Mouse (Mus musculus) erythroblast, embryonic 14.5 days (primary cell): Measurements from ENCODE around the gene Cdh23. TPM values are rescaled to one million over a fixed set of nuclear protein-coding genes. Genes with fewer than 3 reads are reported as not detected.

ENCODE experiments used
- H3K27me3 ChIP-seq: 2 replicates; pipeline ENCODE4 v1.6.1; 2012; ENCODE audit warnings: inconsistent platforms; ENCODE audit not compliant: control insufficient read depth
- H3K36me3 ChIP-seq: 2 replicates; pipeline ENCODE4 v1.6.1; 2012; ENCODE audit warnings: mild to moderate bottlenecking, inconsistent platforms; ENCODE audit not compliant: control insufficient read depth
- H3K4me1 ChIP-seq: 2 replicates; pipeline ENCODE4 v1.6.1; 2012; ENCODE audit warnings: inconsistent platforms; ENCODE audit not compliant: control insufficient read depth
- H3K4me3 ChIP-seq: replicated peaks from 2 replicates; pipeline ENCODE3; 2012; ENCODE audit warnings: moderate library complexity, mild to moderate bottlenecking, inconsistent platforms
- H3K9me3 ChIP-seq: 2 replicates; pipeline ENCODE4 v1.6.1; 2012; ENCODE audit warnings: low read length, inconsistent platforms, mixed read lengths; ENCODE audit not compliant: control insufficient read depth
- GATA1 ChIP-seq: IDR thresholded peaks from 2 replicates; pipeline ENCODE4 v1.6.1; 2012; ENCODE audit warnings: low read length, inconsistent platforms, mixed read lengths
- TAL1 ChIP-seq: IDR thresholded peaks from 3 replicates; pipeline ENCODE4 v1.6.1; 2012; ENCODE audit warnings: low read length, inconsistent platforms, mixed read lengths
- polyA plus RNA-seq: library from polyadenylated mRNA; stranded (reverse); fragments of >175 nt; gene quantifications from 2 replicates; pipeline ENCODE4 v1.2.3, GENCODE M21; 2012

Gene Cdh23
- polyA plus RNA-seq, 1 experiment: 0.01 TPM

DNA sequence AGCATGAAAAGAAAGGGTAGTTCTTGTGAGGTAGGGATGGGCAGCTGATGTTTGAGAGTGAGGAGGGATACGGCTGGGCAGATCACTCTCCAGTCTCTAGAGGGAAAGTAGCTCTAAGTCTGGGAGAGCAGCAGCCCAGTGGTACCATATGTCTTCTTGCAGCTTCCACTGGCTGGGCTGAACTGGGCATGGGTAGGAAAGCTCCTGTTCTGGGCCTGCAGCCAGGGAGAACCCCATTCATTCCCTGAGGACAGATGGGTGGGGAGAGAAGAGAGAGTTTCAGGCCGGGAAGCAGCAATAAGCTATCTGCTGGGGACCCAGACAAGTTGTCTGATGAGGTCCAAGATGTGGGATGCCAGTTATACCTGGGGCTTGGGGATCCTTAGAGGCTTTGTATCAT, 326.2 kb downstream of the Cdh23 start:
- H3K36me3 ChIP-seq: peaks cover 24% of the 10 kb centered on the region
- no peak overlapping the region for H3K4me3 ChIP-seq
- no peaks in the 10 kb centered on the region for H3K9me3 ChIP-seq
- no peak for TF ChIP-seq TAL1
- TF ChIP-seq GATA1: no peak
- 0 out of 2 replicates have a peak, but pooled peaks cover 2% of the 10 kb centered on the region for H3K4me1 ChIP-seq
- no peaks in the 10 kb centered on the region for H3K27me3 ChIP-seq

DNA sequence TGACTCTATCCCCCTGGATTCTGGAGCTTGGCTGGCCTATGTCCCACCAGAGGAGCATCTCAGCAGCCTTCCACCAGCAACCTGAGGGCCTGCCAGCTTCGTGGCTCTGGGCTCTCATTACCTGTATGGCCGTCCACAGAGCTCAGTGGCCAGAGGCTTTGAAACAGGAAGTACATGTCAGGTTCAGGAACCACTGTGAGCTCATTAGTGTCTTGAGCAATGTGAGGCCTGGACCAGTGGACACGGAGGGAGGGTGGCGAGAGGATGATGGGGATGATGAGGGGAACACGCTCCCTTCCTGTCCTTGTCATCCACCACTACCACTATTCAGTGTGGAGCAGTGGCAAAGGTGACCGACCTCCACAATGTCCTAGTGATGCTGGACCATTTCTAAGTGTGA, 326.9 kb downstream of the Cdh23 start:
- Histone ChIP-seq H3K4me3 (no peak overlapping the region), H3K27me3 (no peaks in the 10 kb centered on the region), H3K9me3 (no peaks in the 10 kb centered on the region), H3K36me3 (peaks cover 27% of the 10 kb centered on the region), H3K4me1 (0 out of 2 replicates have a peak, but pooled peaks cover 2% of the 10 kb centered on the region)
- TF ChIP-seq TAL1: no peak
- TF ChIP-seq GATA1: no peak

DNA sequence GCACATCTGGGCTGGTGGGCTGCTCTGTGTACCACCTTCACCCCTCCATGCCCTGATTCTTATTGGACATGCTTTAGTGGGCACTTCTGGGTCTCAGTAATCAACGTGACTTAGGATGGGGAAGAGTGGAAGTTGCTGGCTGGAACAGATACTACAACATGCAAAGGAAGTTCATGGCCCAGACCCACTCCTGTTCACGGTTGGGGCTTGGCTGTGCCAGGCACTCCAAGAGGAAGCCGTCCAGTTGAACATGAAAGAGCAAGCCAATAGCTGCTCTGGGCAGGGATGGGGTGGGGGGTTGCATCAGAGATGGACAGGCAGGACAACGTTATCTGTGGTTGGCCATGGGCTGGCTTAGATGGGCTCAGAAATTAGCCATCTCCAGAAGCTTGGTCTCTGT, 328.4 kb downstream of the Cdh23 start:
- H3K27me3 ChIP-seq: no peaks in the 10 kb centered on the region
- TF ChIP-seq GATA1 (no peak), TAL1 (no peak)
- H3K36me3 ChIP-seq: peaks cover 36% of the 10 kb centered on the region
- H3K9me3 ChIP-seq: no peaks in the 10 kb centered on the region
- H3K4me1 ChIP-seq: 0 out of 2 replicates have a peak, but pooled peaks cover 2% of the 10 kb centered on the region
- H3K4me3 ChIP-seq: no peak overlapping the region

DNA sequence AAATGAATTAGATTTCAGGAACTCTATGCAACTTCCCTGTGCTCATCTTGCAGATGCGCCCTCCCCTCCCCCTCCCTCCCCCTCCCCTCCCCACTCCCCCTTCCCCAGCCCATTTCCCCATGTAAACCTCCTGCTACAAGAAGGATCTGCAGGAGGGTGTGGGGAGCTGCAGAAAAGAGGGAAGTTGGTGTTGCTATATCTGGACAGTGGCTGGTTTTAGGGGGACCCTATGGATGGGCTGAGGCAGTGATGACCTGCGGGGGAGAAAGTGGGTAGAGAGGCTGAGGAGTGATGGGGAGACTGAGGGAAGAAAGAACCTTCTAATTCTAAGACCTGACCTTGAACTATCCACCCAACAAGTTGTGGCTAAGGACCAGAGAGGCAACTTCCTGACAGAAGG, 329.1 kb downstream of the Cdh23 start:
- Histone ChIP-seq H3K4me3 (no peak overlapping the region), H3K9me3 (no peaks in the 10 kb centered on the region), H3K36me3 (peaks cover 36% of the 10 kb centered on the region), H3K4me1 (0 out of 2 replicates have a peak, but pooled peaks cover 2% of the 10 kb centered on the region), H3K27me3 (no peaks in the 10 kb centered on the region)
- TF ChIP-seq GATA1 (no peak), TAL1 (no peak)

DNA sequence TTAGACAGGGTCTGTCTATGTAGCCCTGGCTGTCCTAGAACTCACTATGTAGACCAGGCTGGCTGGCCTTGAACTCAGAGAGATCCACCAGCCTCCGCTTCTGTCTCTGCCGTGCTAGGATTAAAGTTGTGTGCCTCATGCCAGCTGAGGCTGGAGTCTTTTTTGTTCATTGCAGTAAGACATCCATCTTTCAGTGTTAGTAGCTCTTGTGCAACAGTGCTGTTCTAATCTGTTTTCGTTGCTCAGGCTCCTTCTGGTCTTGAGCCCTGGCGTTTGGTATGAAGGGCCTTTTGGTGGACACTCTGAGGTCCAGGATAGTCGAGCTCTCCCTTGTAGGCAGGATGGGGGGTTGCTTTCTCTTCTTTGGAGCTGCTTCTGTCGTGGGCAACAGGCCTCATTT, 332.9 kb downstream of the Cdh23 start:
- H3K36me3 ChIP-seq: peaks cover 51% of the 10 kb centered on the region
- no peaks in the 10 kb centered on the region for H3K9me3 ChIP-seq
- no peaks in the 10 kb centered on the region for H3K27me3 ChIP-seq
- H3K4me1 ChIP-seq: no peaks in the 10 kb centered on the region
- H3K4me3 ChIP-seq: no peak overlapping the region
- no peak for TF ChIP-seq GATA1
- TF ChIP-seq TAL1: no peak

DNA sequence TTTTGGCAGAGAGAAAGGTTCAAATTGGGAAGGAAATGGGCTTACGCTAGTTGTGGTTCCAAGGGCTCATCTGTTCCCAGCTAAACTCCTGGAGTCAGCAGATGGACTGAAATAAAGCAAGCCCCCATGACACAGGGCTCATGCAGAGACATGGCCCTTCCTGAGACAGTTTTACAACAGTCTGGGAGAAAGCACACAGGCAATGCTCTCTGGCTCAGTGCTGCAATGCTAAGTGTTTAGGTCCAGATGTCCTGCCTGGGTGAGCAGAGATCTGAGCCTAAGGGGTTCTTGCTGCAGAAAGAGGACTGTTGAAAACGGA, 334.0 kb downstream of the Cdh23 start:
- Histone ChIP-seq H3K27me3 (no peaks in the 10 kb centered on the region), H3K4me3 (no peak overlapping the region), H3K4me1 (no peaks in the 10 kb centered on the region), H3K9me3 (no peaks in the 10 kb centered on the region), H3K36me3 (peaks cover 52% of the 10 kb centered on the region)
- TF ChIP-seq GATA1 (no peak), TAL1 (no peak)

DNA sequence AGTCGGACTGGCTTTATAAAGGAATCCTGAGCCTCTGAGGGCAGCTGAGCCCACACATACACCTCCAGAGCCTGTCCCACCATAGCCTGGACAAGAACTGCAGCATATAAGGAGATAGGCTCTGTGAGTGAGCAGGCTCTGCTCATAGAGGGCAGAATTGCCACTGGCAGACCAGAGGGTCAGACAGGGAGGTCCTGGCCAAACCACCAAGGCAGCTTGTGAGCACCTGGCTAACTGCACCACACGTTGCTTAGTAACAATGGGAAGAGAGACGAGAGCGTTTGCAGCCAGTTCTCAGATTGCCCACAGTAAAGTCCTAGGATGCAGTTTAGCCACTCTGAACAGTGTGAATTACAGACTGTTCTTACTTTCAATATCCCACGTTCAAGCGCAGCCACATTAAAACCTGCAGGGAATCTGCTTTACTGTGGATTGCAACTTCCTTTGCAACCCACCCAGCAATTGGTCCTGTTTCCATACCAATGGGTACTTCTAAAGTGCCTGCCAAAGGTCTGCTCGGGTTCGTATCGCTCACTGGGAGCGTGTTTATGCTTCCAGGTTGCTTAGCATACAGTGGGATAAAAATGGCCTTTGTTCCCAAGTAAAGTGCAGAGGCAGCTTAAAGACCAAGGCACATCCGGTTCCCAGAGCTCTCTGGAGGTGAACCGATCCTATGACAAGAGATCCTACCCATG, 334.5 kb downstream of the Cdh23 start:
- Histone ChIP-seq H3K4me1 (no peaks in the 10 kb centered on the region), H3K27me3 (no peaks in the 10 kb centered on the region), H3K9me3 (no peaks in the 10 kb centered on the region), H3K36me3 (peaks cover 52% of the 10 kb centered on the region), H3K4me3 (no peak overlapping the region)
- TF ChIP-seq GATA1: no peak
- no peak for TF ChIP-seq TAL1

DNA sequence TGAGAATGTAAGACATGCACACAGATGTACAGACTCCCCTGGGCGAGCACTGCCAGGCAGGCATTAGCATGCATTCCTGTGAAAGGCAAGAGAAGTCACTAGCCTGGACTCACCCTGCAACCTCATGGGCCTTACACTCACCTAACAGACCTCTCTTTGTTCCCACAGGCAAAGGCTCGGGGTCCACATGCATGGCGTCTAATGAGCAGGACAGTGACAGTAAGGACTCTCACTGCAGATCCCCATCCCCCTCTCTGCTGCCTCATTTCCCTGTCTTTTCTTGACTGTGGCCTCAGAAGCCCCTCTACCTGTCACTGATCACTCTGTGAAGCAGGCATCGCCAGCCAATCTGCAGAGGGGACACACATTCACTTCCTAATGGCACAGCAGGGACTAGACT, 337.5 kb downstream of the Cdh23 start:
- TF ChIP-seq GATA1 (no peak), TAL1 (no peak)
- H3K4me1 ChIP-seq: no peaks in the 10 kb centered on the region; the same call in none of the 2 replicates
- no peaks in the 10 kb centered on the region for H3K9me3 ChIP-seq
- H3K4me3 ChIP-seq: no peak overlapping the region
- H3K27me3 ChIP-seq: no peaks in the 10 kb centered on the region
- H3K36me3 ChIP-seq: peaks cover 51% of the 10 kb centered on the region

DNA sequence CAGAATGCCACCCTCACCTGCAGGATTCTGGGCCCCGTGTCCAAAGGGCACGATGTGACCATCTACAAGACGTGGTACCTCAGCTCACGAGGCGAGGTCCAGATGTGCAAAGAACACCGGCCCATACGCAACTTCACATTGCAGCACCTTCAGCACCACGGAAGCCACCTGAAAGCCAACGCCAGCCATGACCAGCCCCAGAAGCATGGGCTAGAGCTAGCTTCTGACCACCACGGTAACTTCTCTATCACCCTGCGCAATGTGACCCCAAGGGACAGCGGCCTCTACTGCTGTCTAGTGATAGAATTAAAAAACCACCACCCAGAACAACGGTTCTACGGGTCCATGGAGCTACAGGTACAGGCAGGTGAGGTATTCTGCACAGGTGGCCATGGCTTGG, 338.4 kb downstream of the Cdh23 start:
- Histone ChIP-seq H3K9me3 (no peaks in the 10 kb centered on the region), H3K4me3 (no peak overlapping the region), H3K4me1 (no peaks in the 10 kb centered on the region; the same call in none of the 2 replicates), H3K27me3 (no peaks in the 10 kb centered on the region), H3K36me3 (peaks cover 52% of the 10 kb centered on the region)
- no peak for TF ChIP-seq TAL1
- no peak for TF ChIP-seq GATA1

DNA sequence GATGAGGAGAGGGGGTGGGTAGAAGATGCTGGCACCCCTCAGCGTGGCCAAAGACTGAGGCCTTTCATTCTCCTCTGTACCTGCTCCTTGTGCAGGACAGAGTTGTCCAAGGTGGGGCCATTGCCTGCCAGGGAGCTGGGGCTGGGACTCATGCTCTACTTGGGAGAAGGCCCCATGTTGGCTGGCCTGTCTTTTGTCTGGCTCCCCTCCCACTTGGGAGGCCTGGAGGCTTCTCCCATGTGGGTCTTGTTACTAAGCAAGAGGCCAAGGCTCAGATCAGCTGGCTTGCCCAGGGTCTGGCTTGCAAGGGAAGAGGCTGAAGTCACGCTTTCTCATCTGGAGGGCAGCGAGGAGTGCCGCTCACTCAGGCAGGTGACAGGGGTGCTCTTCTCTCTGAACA, 338.8 kb downstream of the Cdh23 start:
- TF ChIP-seq TAL1: no peak
- no peak for TF ChIP-seq GATA1
- H3K27me3 ChIP-seq: no peaks in the 10 kb centered on the region
- peaks cover 52% of the 10 kb centered on the region for H3K36me3 ChIP-seq
- no peak overlapping the region for H3K4me3 ChIP-seq
- no peaks in the 10 kb centered on the region for H3K9me3 ChIP-seq
- peaks cover under 1% of the 10 kb centered on the region for H3K4me1 ChIP-seq
